Mouse (Mus musculus): ENCODE results near the gene Mxi1. TPM values are rescaled to one million over a fixed set of nuclear protein-coding genes. Genes with fewer than 3 reads are reported as not detected.

Mxi1 gene
- polyA plus RNA-seq, 1 experiment: 41.7 TPM

DNA sequence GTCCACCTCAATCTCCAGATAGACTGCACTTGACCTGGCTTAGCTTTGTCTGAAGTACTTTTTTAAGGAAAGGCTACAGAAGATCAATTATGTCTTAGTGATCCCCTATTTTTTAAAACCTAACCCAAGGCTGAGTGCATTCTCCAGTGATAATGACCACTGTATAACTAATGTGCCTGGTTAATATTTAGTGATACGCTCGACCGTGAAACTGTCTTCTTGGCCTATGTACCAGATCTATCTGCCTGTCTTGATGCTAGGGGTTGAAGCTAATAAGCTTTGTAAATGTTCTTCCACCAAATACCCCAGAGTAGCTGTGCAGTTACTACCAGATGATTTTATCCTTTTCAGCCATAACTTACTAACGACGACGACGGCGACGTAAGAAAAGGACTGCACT is 65.5 kb downstream of the Mxi1 start:
- peak overlapping the region; percentile 98 for H3K27ac ChIP-seq (ENCODE audit: insufficient read depth, low read depth, low read length)
- peaks cover 18% of the 10 kb centered on the region for H3K4me1 ChIP-seq (ENCODE audit: control insufficient read depth, insufficient read depth, low read length)
- DNase-seq: peak; percentile 85
- H3K36me3 ChIP-seq (ENCODE audit: control insufficient read depth, insufficient read depth, low read length): peaks cover 5% of the 10 kb centered on the region
- TF ChIP-seq POLR2A (IDR thresholded peaks at IDR 0.05; ENCODE audit: low read depth, low read length) (no peak), CTCF (conservative IDR thresholded peaks at IDR 0.05; ENCODE audit: insufficient read depth, insufficient read length, low read depth, low read length) (no peak)
- no peaks in the 10 kb centered on the region for H3K27me3 ChIP-seq (replicated peaks; ENCODE audit: control insufficient read depth, insufficient read depth, low read length)
- H3K4me3 ChIP-seq (ENCODE audit: insufficient read depth, low read depth, low read length): no peak overlapping the region
- WGBS: 31% methylated on average over 9 of the region's 9 CpGs

DNA sequence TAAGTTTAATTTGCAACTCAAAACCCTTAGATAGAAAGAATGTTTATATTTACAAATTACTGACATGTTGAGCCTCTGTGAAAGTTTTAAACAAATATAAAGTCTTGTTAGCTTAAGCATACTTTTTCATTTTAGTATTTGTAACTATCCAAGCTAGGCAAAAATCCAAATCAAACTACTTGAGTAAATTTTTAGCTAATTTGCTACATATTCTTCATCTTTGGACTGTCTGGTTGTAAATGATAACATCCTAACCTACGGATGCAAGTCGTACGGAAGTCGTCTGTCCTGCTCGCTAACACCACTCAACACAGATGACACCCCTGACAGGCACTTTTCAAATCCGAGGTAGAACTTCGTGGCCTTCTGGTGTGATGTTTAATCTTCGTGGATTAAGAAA is 67.3 kb downstream of the Mxi1 start:
- peaks cover 8% of the 10 kb centered on the region for H3K36me3 ChIP-seq (ENCODE audit: control insufficient read depth, insufficient read depth, low read length)
- TF ChIP-seq POLR2A (IDR thresholded peaks at IDR 0.05; ENCODE audit: low read depth, low read length): no peak
- no peak for TF ChIP-seq CTCF (conservative IDR thresholded peaks at IDR 0.05; ENCODE audit: insufficient read depth, insufficient read length, low read depth, low read length)
- WGBS: 57% methylated on average over 8 of the region's 8 CpGs

DNA sequence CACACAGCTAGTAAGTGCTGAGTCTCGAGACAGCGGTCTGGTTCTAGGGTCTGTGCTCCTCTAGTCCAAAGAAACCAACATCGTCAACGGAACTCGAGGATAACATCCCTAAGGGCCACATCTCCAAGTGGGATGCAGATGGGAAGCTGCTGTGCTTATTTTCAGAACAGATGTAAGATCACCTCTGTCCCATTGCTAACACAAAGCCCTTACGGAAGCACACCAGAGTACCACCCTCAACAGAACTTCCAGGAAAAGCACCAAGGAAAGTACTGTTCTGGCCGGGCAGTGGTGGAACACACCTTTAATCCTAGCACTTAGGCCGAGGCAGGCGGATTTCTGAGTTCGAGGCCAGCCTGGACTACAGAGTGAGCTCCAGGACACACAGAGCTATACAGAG is 68.1 kb downstream of the Mxi1 start:
- H3K4me1 ChIP-seq (ENCODE audit: control insufficient read depth, insufficient read depth, low read length): peaks cover 18% of the 10 kb centered on the region
- H3K27me3 ChIP-seq (replicated peaks; ENCODE audit: control insufficient read depth, insufficient read depth, low read length): no peaks in the 10 kb centered on the region
- no peak for DNase-seq
- WGBS: 90% methylated on average over 10 of the region's 10 CpGs
- no peak overlapping the region for H3K27ac ChIP-seq (ENCODE audit: insufficient read depth, low read depth, low read length)
- H3K36me3 ChIP-seq (ENCODE audit: control insufficient read depth, insufficient read depth, low read length): peaks cover 11% of the 10 kb centered on the region
- no peak overlapping the region for H3K4me3 ChIP-seq (ENCODE audit: insufficient read depth, low read depth, low read length)
- TF ChIP-seq POLR2A (IDR thresholded peaks at IDR 0.05; ENCODE audit: low read depth, low read length): no peak
- TF ChIP-seq CTCF (conservative IDR thresholded peaks at IDR 0.05; ENCODE audit: insufficient read depth, insufficient read length, low read depth, low read length): no peak

More for the DNA sequence above, 67.3 kb downstream of the Mxi1 start:
- DNase-seq: peak; percentile 36
- Histone ChIP-seq H3K4me1 (ENCODE audit: control insufficient read depth, insufficient read depth, low read length) (peaks cover 18% of the 10 kb centered on the region), H3K27ac (ENCODE audit: insufficient read depth, low read depth, low read length) (no peak overlapping the region), H3K4me3 (ENCODE audit: insufficient read depth, low read depth, low read length) (no peak overlapping the region), H3K27me3 (replicated peaks; ENCODE audit: control insufficient read depth, insufficient read depth, low read length) (no peaks in the 10 kb centered on the region)

DNA sequence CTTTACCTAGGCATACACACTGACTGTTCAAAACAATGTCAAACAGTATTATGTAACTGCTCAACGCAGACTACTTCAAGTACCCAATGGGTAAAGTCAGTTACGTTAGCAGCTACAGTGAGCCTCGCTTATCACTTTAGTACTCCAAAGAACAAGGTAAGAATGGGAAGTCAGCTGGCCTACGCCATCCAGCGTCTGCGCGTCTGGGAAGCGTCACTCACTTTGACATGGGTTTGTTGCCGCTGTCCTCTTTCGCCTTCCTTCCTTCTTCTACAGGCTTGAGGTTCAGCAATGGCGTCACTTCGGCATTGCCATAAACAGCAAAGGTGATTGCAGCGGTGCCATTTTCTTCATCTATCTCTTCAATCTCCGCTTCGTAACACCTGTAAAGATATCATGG is 73.0 kb downstream of the Mxi1 start:
- H3K4me1 ChIP-seq (ENCODE audit: control insufficient read depth, insufficient read depth, low read length): peaks cover 6% of the 10 kb centered on the region; the same call in 1 of the 2 replicates
- TF ChIP-seq CTCF (conservative IDR thresholded peaks at IDR 0.05; ENCODE audit: insufficient read depth, insufficient read length, low read depth, low read length) (no peak), POLR2A (IDR thresholded peaks at IDR 0.05; ENCODE audit: low read depth, low read length) (no peak)
- H3K27me3 ChIP-seq (replicated peaks; ENCODE audit: control insufficient read depth, insufficient read depth, low read length): no peaks in the 10 kb centered on the region
- DNase-seq: no peak
- H3K4me3 ChIP-seq (ENCODE audit: insufficient read depth, low read depth, low read length): no peak overlapping the region
- H3K27ac ChIP-seq (ENCODE audit: insufficient read depth, low read depth, low read length): no peak overlapping the region
- peaks cover 14% of the 10 kb centered on the region for H3K36me3 ChIP-seq (ENCODE audit: control insufficient read depth, insufficient read depth, low read length)
- 96% methylated on average over 15 of the region's 15 CpGs for WGBS

DNA sequence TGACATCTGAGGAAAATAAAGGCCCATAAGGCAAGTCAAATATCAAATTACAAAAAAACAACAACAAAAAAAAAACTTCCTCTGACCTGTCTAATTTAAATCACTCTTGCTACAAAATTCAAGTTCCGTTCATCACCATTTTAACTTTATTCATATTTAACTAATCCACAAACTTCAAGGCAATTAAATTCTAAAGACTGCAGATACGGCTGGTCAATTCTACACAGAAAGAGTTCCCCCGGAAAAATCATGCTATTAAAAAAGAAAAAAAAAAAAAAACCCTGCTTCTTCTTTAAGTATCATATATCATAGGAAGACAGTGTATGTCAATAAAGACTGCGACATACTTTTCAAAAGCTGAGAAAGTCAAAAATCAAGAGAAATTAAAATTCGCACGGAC is 79.1 kb downstream of the Mxi1 start:
- Histone ChIP-seq H3K4me1 (ENCODE audit: control insufficient read depth, insufficient read depth, low read length) (peaks cover 15% of the 10 kb centered on the region), H3K36me3 (ENCODE audit: control insufficient read depth, insufficient read depth, low read length) (peaks cover 3% of the 10 kb centered on the region), H3K27me3 (replicated peaks; ENCODE audit: control insufficient read depth, insufficient read depth, low read length) (no peaks in the 10 kb centered on the region), H3K4me3 (ENCODE audit: insufficient read depth, low read depth, low read length) (peak overlapping the region; percentile 78), H3K27ac (ENCODE audit: insufficient read depth, low read depth, low read length) (no peak overlapping the region)
- no peak for DNase-seq
- TF ChIP-seq CTCF (conservative IDR thresholded peaks at IDR 0.05; ENCODE audit: insufficient read depth, insufficient read length, low read depth, low read length) (no peak), POLR2A (IDR thresholded peaks at IDR 0.05; ENCODE audit: low read depth, low read length) (no peak)
- 3% methylated on average over 6 of the region's 6 CpGs for WGBS

DNA sequence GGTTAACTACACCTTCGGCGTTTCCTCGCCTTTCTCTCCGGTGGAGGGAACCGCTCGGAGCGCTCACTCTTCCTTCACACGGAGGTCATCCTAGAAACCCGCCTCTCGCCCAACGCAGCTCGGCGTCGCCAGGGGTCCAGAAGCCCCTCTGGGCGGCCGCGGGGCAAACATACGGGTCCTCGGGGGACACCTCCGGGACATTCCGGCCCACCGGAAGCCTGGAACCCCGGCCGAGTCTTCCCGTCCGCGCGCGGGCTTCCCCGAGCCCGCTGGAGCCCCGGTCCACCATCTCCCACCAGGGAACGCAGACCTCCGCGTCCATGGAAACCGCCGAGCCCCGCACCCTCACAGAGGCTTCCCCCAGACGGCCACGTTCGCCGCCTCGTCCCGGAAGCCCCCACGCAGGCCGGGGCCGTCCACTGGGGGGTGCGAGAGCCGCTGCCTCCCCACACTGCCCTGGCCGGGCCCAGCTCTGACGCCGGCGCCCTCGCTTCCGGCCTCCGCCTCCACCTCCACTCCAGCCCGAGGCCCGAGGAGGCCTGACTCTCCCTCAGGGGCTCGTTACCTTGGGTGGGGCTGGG is 79.6 kb downstream of the Mxi1 start:
- Histone ChIP-seq H3K4me1 (ENCODE audit: control insufficient read depth, insufficient read depth, low read length) (peaks cover 15% of the 10 kb centered on the region), H3K27me3 (replicated peaks; ENCODE audit: control insufficient read depth, insufficient read depth, low read length) (no peaks in the 10 kb centered on the region), H3K36me3 (ENCODE audit: control insufficient read depth, insufficient read depth, low read length) (peaks cover 3% of the 10 kb centered on the region), H3K4me3 (ENCODE audit: insufficient read depth, low read depth, low read length) (peak overlapping the region; percentile 78), H3K27ac (ENCODE audit: insufficient read depth, low read depth, low read length) (peak overlapping the region; percentile 90)
- DNase-seq: no peak
- WGBS: under 1% methylated on average over 59 of the region's 59 CpGs
- no peak for TF ChIP-seq POLR2A (IDR thresholded peaks at IDR 0.05; ENCODE audit: low read depth, low read length)
- no peak for TF ChIP-seq CTCF (conservative IDR thresholded peaks at IDR 0.05; ENCODE audit: insufficient read depth, insufficient read length, low read depth, low read length)

DNA sequence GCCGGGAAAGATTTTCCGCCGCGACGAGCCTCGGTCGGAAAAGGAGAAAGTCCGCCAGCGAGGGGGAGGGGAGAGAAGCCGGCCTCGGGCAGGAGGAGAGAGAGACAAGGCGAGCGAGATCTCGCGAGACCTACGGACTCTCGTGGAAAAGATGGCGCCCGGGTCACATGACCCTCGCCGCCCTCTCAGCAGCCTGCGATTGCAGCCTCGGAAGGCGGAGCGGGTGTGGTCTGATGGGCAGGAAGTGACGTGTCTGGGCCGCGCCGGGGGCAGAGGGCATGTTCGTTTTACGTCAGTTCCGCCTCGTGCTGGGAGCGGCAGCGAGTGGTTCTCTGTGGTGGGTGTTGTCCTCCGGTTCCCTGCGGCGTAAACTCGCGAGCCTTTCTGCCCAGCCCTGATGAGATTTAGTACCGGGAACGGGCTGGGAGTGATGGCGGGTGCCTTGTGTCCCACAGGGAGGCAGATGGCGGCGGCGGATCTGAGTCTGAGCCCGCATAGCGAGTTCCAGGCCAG is 80.2 kb downstream of the Mxi1 start, which contains the start of gene Smndc1:
TSS of gene Smndc1 (minus strand) at position 84 of the 513 bp plus-strand sequence.
- TF ChIP-seq POLR2A (IDR thresholded peaks at IDR 0.05; ENCODE audit: low read depth, low read length) (peak; percentile 68), CTCF (conservative IDR thresholded peaks at IDR 0.05; ENCODE audit: insufficient read depth, insufficient read length, low read depth, low read length) (no peak)
- under 1% methylated on average over 48 of the region's 48 CpGs for WGBS
- peak; percentile 100 for DNase-seq
- H3K27ac ChIP-seq (ENCODE audit: insufficient read depth, low read depth, low read length): peak within 1 kb of the TSS; percentile 90
- H3K27me3 ChIP-seq (replicated peaks; ENCODE audit: control insufficient read depth, insufficient read depth, low read length): no peaks in the 10 kb centered on the region
- H3K4me1 ChIP-seq (ENCODE audit: control insufficient read depth, insufficient read depth, low read length): peaks cover 14% of the 10 kb centered on the region
- H3K36me3 ChIP-seq (ENCODE audit: control insufficient read depth, insufficient read depth, low read length): peaks cover 3% of the 10 kb centered on the region
- peak within 1 kb of the TSS; percentile 78 for H3K4me3 ChIP-seq (ENCODE audit: insufficient read depth, low read depth, low read length)

Data from kidney, adult 2 months (tissue).